Mouse (Mus musculus) cerebellum, adult 11-12 months (tissue): ENCODE results near the gene Mtr.

Experiments
- DNase-seq: peaks from one replicate; pipeline ENCODE4 v3.0.0; 2022

Gene Mtr

GRCm38 (mm10) chr13:12232141-12232540 is 25.8 kb downstream of the Mtr start:
- no peak for DNase-seq

- DNase-seq, result no peak
Measured at GRCm38 (mm10) chr13:12228248-12228647, 29.7 kb downstream of the Mtr start.

DNA sequence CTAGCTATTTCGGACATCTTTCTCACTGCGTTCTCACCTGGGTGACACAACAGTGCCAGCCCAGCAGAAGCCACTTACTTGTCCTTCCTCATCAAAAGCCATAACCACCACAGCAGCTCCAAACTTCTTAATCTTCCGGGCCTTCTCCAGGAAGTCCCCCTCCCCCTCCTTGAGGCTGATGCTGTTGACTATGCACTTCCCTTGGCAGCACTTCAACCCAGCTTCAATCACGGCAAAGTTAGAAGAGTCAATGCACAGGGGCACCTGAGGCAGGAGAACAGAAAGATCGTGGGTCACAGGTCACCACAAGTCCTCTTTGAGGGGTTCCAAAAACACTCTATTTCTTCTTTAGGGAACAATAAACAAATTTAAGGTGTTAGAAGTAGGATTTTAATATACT is 30.3 kb downstream of the Mtr start:
- no peak for DNase-seq

GRCm38 (mm10) chr13:12218603-12219002 is 39.3 kb downstream of the Mtr start:
- DNase-seq, result no peak

- DNase-seq, result no peak
Measured at GRCm38 (mm10) chr13:12214922-12215321, 43.0 kb downstream of the Mtr start.

DNA sequence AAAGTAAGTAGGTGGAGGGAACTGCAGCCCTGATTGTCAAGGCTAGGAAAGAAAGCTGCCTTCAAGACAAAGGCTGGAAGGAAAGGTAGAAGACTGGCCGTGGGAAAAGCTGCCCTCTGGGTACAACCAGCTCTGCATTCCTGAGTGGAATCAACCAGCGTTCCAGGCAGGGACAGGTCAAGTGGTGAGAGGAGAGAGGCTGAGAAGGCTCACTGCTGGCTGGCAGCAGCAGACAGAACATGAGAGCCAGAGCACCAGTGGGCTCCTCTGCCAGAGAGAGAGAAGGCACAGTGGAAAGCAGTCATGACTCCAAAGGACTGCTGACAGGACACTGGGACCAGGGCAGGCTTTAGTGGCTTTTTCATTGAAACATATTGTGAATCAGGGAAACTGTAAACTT is 46.9 kb downstream of the Mtr start:
- no peak for DNase-seq

- no peak for DNase-seq
Measured at GRCm38 (mm10) chr13:12210023-12210762, 47.7 kb downstream of the Mtr start.

DNA sequence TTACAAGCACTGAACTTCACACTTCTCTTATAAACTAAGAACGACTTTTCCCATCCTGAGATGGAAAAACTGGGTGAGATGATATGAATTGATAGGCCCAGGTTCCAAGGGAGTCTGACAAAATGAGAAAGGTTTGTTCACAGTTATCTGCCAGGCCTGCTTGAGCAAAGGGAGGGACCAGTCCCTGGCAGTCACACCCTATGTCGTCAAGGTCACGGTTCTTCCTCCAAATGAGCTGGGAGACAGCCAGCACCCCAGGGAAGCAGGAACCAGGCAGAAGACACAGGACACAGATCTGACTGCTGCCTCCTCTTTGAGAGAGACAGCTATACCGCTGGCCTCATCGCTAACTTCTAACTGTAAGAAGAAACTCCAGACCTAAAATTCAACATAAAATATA is 57.5 kb downstream of the Mtr start:
- peak; percentile 31 for DNase-seq

GRCm38 (mm10) chr13:12198486-12198885 is 59.4 kb downstream of the Mtr start:
- DNase-seq, result no peak

DNA sequence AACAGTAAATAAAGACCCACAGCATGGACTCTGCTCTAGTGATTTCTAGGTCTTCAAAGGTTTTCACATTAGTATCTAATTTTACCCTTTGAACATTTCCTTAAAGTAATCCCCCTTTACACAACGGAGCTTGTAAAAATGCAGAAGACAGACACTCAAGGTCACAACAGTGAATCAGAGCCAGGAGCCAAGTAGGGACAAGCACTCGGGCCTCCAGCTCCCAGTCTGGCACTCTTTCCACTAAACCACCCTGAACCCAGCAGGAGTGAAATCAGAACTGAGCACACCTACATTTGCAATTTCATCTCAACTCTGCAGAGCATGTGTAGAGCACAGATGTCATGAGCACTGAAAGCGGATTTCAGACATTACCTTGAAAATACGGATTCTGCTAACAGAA is 61.1 kb downstream of the Mtr start:
- no peak for DNase-seq

GRCm38 (mm10) chr13:12196012-12196411 is 61.9 kb downstream of the Mtr start:
- peak; percentile 86 for DNase-seq

DNA sequence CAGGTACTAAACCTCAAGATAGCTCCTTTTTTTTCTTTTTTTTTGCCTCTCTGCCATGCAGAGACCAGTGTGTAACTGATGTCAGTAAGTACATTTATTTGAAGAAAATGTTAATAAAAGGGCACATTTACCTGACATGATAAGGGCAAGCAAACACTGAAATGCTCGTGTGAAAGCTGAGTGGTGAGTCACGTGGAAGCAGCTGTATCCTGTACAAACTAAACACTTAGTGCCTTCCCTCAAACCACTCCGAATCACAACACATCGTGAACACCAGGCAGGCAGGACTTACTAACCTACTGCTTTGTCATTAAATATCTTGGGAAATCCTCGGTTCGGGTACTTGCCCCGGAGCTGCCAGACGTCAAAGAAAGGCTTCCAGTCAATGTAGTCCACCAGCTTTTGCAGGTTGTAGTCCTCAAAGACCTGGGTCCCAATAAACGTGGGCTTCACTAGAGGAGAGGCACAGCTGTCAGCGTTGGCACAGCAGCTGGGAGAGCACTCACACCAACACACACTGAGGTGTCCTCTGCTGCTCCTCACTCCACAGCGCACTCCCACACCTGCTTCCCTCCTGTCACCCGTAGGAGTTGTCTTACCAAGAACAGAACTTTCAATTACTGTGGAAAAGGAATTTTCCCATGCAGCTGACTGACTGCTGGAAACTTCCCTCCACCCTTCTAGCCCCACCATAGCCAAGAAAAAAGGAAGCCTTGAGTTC is 62.8 kb downstream of the Mtr start:
- DNase-seq, result no peak

GRCm38 (mm10) chr13:12189219-12189618 is 68.7 kb downstream of the Mtr start:
- peak; percentile 58 for DNase-seq

DNA sequence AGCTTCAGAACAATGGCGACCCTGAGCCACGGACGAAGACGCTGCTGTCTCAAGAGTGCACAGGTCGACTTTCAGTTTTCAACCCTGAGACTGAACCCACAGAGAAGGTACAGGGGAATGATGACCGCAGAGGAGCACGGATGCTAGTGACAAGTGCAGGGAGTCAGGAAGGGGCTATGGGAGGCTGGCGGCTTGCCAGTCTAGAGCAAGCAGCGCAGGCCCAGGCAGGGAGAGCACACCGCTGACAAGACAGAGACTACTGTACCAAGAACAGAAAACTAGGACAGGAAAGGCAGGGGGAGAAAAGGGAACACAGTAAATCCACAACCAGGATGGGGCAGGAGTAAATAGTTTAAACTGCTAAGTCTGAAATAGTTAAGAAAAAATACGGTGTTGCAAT is 69.1 kb downstream of the Mtr start:
- DNase-seq, result peak; percentile 29

- no peak for DNase-seq
Measured at GRCm38 (mm10) chr13:12179481-12179880, 78.4 kb downstream of the Mtr start.

DNA sequence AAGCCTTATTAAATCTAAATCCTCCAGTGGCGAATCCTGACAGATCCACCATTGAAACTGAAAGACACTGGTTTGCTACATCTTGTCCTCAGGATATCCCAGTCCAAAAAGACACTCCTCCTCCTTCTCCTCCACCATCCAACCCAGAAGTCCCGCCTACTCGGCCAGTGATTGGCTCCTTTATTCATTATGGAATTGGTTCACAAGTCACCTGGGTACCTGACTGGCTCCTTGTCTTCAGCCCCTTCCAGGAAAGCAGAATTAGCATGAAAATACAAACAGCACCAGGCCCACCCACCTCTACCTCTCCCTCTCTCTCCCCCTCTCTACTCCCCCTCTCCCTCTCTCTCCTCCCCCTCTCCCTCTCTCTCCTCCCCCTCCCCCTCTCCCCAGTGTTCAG is 81.2 kb downstream of the Mtr start:
- DNase-seq, result no peak

GRCm38 (mm10) chr13:12175988-12176736 is 81.8 kb downstream of the Mtr start:
- no peak for DNase-seq

DNA sequence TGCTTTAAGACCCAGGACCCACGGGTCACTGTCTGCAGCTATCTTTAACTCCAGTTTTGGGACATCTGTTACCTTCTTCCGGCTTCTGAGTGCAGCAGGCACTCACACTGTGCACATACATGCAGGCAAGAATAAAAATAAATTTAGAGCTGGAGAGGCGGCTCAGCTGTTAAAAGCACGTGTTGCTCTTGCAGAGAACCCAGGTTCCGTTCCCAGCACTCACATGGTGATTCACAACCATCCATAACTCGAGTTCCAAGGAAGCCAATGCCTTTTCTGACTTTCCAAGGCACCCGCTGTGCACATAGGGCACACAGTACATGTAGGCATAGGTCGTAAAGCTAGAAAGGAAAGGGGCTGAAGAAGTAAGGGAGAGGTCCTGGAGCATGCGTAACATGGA is 90.6 kb downstream of the Mtr start:
- DNase-seq, result no peak

DNA sequence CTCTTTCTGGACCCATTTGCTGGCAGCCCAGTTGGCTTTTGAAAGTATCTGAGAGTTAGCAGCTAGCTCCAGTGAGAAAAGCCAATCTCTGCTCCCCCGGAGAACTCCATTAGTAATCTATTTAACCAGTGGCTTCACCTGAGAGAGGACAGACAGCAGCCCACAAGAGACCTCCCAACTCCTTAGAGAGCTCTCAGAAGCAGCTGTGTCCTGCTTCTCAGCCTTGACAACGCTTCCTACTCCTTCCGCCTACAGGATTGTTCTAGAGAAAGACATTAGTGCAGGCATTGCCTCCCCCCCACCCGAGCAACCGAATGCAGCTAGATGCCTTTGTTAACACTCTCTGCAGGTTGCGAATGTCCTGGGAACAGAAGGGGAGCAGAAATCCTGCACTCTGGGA is 91.5 kb downstream of the Mtr start:
- DNase-seq, result no peak

DNA sequence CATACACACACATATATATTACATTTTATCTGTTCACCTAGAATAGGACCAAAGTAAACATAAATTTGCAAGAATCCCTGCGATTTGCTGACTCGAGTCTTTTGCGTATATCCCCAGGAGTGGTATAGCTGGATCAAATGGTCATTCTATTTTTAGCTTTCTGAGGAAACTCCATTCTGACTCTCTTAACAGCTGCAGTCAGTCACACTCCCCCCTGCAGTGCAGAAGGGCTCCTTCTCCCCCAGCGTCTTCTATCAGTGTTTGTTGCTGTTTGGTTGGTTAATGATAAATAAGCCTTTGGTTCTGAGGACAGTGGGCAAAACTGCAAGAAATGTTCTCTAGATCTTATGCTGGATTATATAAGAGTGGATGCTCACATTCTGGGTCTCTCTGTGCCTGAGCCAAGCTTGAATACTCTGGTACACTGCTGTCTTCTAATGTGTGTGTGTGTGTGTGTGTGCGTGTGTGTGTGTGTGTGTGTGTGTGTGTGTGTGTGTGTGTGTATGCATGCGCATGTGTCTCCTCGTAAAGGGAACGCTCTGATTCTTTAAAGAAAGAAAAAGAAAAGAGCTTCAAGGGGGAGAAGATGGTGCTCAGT is 92.4 kb downstream of the Mtr start:
- no peak for DNase-seq

GRCm38 (mm10) chr13:12162457-12162856 is 95.5 kb downstream of the Mtr start:
- DNase-seq, result no peak

- DNase-seq, result peak; percentile 59
Measured at GRCm38 (mm10) chr13:12160121-12160475, 97.8 kb downstream of the Mtr start.

DNA sequence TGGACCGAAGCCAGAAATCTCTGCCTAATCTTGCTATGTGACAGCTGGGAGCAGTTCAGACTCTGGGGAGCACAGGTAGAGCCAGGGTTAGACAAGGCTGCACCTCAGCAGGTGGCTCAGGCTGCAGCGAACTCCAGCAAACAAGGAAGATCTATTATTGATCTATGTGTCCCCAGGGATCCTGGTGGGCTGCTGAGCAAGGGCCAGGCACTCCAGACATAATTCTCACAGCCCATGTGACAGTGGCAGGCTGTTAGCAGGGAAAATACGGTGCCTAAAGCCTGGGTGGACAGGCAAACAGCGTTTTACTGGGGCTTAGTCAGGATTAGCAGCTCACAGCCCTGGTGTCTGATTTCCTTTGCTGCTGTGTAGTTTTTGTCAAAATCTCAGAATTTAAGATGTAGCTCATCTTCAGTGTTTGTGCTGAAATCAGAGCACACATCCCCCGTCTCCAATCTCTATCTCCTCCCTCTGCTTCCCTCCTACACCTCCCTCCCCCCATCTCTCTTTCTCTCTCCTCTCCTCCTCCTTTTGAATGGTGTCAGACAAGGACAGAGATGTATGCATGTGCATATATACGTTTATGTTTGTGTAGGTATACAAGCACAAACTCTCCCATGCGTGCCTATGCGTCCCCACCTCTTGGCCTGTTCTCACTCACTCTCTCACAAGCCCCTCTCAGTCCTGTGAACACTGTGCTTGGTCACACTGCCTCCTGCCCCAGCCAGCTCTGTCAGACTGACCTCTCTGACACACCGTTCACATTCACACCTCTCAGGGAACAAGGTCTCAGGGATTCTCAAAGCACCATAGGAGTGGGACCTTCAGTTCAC is 98.4 kb downstream of the Mtr start:
- no peak for DNase-seq
